Mouse (Mus musculus) stomach, postnatal 0 days (tissue): ENCODE measurements around the gene Usp33.

ENCODE experiments used
- CTCF ChIP-seq: IDR thresholded peaks from 2 replicates; pipeline ENCODE4 v1.5.1; 2016; ENCODE audit warnings: antibody characterized with exemption, low read depth, mild to moderate bottlenecking, moderate library complexity
- EP300 ChIP-seq: optimal IDR thresholded peaks from 2 replicates; pipeline ENCODE3; 2016; ENCODE audit warnings: antibody characterized with exemption

DNA sequence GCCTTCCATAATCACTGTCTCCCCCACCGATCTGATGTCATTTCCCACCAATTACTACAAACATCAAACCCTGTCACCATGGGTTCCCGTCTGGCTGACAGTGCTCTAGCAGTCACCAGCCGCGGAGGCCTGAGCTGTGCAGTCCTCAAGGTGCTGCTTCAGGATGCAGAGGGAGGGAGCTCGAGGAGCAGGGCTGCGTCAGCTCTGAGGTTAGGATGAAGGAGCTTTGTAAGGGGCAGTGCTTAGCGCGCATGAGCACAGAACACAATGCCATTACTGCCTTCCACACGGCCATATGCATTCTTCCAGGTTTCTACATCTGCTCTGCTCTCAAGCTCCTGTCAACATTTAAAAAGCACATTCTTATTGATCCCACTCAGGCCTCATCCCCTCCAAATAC lies 43.3 kb upstream of the Usp33 start:
- TF ChIP-seq CTCF (no peak), EP300 (no peak)
